Mouse (Mus musculus) adrenal gland, postnatal 25 days (tissue): ENCODE results near the gene Ankrd55. TPM values are rescaled to one million over a fixed set of nuclear protein-coding genes. Genes with fewer than 3 reads are reported as not detected.

Experiments used
- DNase-seq: peaks from one replicate; pipeline ENCODE4 v3.0.0; 2021; ENCODE audit warnings: mixed read lengths
- total RNA-seq: library from RNA; stranded (reverse); gene quantifications from 2 replicates; pipeline ENCODE4 v1.2.3, GENCODE M21; 2021

Ankrd55 gene
- total RNA-seq, 1 experiment from 2014 or later = 23.4 TPM

DNA sequence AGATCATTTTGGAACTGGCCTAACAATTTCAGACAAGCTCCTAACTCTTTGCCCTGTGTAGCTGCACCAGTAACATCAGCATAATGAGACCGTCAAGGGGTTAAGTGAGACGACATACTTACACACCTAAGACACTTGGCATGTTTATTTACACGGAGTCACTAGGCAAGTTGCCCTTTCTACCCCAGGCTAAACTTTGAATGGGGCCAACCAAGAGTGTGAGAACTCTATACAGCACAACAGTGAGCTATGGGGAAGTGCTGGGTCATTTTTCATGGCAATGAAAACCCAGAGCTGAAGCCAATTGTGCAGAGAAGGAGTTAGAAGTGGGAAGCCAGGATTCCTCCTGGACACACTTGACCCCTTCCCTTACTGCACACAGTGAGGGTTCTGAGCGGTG lies 94.2 kb downstream of the Ankrd55 start:
- no peak for DNase-seq

DNA sequence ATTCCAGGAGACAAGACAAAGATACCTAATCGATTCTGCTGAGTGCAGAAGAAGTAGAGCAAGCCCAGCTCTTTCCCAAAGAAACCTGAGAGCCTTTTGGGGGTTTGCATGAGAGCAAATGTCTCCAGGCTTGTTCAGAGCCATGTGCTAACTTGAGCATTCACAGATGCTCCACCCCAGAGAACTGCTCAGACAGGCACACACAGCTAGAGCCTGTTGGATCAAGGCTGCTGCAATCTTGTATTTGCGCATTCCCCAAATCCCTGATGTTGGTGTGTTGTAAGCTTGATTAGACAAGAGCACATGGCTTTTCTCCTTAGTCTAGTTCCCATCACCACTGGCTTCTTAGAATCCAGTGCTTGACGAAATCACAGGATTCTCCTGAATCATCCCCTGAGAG lies 94.7 kb downstream of the Ankrd55 start:
- no peak for DNase-seq

- DNase-seq = no peak
Observed at GRCm38 (mm10) chr13:112383941-112384659, 95.8 kb downstream of the Ankrd55 start.

DNA sequence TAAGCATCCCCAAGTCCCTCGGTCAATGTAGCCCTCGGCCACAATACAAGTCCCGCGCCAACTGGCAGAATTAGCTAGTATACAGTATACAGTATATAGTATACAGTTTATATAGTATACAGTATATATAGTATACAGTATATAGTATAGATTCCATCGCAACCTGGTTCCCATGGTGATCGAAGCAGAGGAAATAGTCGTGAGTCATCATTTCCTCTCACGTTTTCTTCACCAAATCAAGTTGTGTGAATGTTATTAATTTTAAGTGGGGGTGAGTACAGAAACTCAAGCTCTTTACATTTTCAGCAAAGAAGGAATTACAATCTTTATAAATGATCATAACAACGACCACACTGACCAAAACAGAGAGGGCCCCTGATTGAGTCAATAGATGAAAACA lies 96.8 kb downstream of the Ankrd55 start:
- no peak for DNase-seq

- DNase-seq = no peak
Observed at GRCm38 (mm10) chr13:112386494-112387075, 98.3 kb downstream of the Ankrd55 start.

GRCm38 (mm10) chr13:112387279-112387678 lies 99.0 kb downstream of the Ankrd55 start:
- DNase-seq = no peak

DNA sequence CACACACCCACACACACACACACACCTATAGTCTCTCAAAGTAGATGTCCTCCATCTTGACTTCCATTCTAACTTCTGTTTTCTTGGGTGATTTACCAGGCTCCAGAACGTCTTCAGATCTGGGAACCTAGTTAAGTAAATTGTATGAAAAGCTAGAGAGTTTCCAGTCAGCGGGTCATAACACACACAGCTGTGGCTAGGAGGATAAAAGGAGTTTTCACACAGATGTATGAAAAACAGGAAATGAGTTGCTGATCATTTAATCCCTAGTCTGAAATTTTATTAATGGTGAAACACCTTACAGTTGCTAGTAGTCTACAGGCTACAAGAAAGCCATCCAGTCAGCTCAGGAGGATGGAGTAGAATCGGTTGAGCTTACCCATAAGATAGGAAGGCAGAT lies 99.9 kb downstream of the Ankrd55 start:
- no peak for DNase-seq

DNA sequence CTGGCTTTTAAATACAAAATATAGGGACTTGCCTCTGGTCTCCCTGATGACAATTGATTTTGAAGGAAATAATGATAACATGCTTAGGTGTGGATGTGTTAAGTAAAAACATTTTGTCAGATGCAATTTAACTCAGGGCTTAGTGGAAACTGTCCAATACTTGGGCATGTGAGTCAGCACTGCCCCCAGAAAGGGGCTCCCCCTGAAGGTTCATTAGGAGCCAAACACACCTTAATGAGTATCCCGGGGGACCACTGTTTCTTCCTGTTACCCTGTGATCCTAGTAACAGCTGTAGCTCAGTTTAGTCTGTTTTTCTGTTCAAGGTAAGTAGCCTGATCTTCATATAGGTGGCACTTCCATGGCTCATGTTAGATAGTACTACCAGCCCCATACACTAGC lies 102.0 kb downstream of the Ankrd55 start:
- no peak for DNase-seq

GRCm38 (mm10) chr13:112391354-112391753 lies 103.1 kb downstream of the Ankrd55 start:
- no peak for DNase-seq

DNA sequence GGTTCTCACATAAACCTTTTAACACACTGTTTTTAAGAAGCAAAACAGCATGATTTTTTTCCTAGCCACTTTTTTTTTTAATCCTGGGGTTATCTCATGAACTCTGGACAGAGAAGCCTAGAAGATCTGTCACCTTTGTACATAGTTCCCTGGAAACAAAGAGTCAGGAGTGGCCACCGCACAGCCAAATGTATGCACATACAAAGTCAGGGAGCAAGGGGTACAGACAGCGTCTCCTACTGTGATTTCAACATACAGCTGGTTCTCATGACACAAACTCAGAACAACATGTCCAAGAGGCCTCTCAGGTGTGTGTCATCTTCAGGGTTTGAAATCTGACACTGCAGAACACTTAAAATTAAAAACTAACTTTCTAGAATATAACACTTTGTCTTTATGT lies 105.1 kb downstream of the Ankrd55 start:
- DNase-seq = no peak

GRCm38 (mm10) chr13:112394271-112394670 lies 106.0 kb downstream of the Ankrd55 start:
- DNase-seq = no peak

DNA sequence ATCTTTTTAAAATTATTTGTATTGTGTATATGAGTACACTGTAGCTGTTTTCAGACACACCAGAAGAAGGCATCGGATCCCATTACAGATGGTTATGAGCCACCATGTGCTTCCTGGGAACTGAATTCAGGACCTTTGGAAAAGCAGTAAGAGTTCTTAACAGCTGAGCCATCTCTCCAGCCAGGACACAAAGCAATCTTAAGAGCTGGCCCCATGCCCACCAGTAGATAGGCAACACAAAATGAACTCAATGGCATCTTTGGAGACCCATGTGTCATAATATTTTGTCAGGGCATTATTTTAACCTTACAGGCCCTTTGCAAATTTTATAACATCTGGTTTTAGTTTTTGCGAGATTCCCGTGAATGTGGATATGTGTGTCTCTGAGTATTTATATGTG lies 116.5 kb downstream of the Ankrd55 start:
- no peak for DNase-seq

GRCm38 (mm10) chr13:112405184-112405583 lies 116.9 kb downstream of the Ankrd55 start:
- DNase-seq = no peak

DNA sequence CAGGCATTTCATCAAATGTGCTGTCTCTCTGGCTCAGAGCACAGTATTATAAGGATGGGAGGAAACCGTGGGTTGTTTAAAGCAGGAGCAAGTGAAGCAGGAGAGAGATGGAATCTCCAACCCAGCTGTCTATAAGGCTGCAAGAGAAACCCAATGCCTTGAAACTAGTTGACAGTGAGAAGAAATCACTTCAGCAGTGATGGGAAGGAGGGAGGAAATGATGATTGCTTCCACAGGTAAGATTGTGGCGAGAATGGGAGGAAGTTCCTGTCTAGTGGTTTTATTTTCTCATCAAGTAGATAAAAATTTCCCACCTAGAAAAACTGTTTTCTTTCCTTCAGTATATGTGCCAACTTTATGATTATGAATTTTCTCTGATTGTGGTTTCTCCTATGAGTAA lies 118.4 kb downstream of the Ankrd55 start:
- DNase-seq = no peak

DNA sequence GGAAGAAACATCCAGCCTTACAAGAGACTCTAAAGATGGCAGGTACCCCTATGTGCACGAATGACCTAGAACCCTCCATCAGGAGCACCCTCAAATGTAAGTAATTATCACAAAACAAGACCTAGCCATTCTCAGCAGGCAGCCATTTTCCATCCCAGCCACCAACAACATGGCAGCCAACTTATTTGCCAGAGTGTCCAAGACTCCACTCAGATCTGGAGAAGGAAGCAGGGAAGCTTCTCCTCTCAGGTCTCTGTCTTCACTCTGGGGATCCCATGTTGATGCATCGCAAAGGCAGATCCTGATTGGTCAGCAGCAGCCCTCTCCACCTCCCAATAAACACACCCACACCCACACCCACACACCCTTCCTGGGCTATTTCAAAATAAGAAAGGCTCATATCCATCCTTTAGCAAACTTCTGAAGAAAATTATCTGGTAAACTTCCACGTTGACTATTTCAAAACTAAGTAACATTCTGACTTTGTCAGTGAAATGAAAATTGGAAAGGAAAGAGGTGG lies 119.0 kb downstream of the Ankrd55 start:
- no peak for DNase-seq

DNA sequence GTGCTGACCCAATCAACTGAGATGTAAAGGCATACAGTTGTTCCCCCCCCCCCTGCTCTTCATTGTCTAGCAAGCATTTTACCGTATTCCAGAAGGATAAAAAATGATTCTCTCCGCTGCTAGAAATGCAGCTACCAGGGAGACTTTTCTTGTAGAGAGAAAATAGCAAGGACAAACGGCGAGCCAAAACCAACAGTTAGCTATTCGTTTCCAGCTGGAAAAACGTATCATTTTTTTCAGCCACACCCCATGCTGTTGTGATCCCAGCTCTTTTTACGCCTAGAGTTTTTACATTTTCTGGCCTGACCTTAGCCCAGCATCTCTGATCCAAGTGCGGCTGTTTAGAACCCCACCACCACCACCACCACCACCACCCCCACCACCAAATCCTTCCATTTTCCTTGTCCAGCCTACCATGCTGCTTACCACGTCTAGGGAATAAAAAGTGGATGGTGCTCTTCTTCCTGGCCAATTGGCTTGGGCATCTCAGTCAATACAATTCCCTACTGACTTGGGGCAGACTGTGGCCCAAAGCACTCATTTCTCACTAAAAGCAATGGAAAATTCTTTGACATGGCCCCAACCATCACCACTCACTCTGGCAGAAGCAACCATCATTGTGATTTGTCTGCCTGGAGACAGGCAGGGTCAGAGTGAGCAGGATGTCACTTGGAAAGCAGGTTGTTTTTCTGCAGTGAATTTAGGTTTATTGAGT lies 119.7 kb downstream of the Ankrd55 start:
- no peak for DNase-seq

- DNase-seq = no peak
Observed at GRCm38 (mm10) chr13:112408701-112409100, 120.5 kb downstream of the Ankrd55 start.

DNA sequence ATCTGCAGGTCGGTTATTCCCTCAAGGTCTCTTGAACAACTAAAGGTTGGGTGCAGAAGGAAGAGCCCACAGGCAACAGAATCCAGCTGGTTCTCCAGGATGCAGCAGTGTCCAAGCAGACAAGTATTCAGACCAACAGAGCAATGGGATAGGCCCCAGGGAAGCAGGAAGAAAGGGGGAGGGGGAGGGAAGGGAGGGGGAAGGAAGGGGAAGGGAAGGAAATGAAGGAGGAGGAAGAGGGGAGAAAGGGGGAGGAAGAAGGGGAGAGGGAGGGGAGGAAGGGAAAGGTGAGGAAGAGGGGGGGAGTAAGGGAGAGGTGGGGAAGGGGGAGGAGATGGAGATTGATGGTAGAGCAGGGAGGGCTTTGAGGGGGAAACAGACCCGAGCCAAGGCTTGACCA lies 121.1 kb downstream of the Ankrd55 start:
- no peak for DNase-seq

- no peak for DNase-seq
Observed at GRCm38 (mm10) chr13:112409851-112410250, 121.6 kb downstream of the Ankrd55 start.

GRCm38 (mm10) chr13:112410461-112410860 lies 122.2 kb downstream of the Ankrd55 start:
- no peak for DNase-seq

- DNase-seq = no peak
Observed at GRCm38 (mm10) chr13:112411216-112411822, 123.1 kb downstream of the Ankrd55 start.

GRCm38 (mm10) chr13:112412251-112412650 lies 124.0 kb downstream of the Ankrd55 start:
- no peak for DNase-seq

GRCm38 (mm10) chr13:112412824-112413223 lies 124.6 kb downstream of the Ankrd55 start:
- no peak for DNase-seq
